ENCODE assay signal across 28 mouse cellular contexts in the genomic region with DNA sequence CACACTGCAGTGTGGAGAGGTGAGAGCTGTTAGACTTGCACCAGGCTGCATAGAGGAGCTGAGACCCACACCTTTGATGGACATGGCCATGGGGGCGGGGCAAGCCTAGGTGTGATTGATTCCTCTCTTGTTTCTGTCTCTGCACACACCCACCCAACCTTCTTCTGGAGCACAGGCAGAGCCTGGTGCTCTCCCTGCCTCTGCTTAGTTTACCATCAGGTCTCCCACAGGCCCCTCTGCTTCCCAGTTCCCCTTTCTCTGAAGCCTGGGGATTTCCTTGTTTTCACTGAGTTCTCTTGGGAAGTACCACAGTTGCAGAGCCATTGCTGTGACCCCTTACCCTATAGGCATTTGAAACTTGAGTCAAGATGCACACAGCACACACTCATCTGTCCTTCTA.
"Had no signal": no experiment of that assay in that cellular context is flagged by ENCODE, and none has a peak within 500 bp of the region (broad histone marks: within the 10 kb centered on the region; RNA-seq: fewer than 3 reads in every experiment).

No protein-coding gene starts in this region.

- ATAC-seq: hindbrain, postnatal 0 days; intestine, embryonic 16.5 days; liver, embryonic 12.5 days had no signal

- H3K27me3 ChIP-seq: heart, embryonic 13.5 days; heart, embryonic 15.5 days; hindbrain, embryonic 13.5 days; hindbrain, embryonic 15.5 days; kidney, embryonic 15.5 days; limb, embryonic 13.5 days; limb, embryonic 15.5 days had no signal

- H3K27ac ChIP-seq: gastrocnemius, adult 2 months; heart, adult 2 months; heart, embryonic 13.5 days; heart, embryonic 15.5 days; hindbrain, embryonic 13.5 days; hindbrain, embryonic 15.5 days; hindbrain, postnatal 0 days; kidney, embryonic 15.5 days; kidney, postnatal 0 days; limb, embryonic 13.5 days; limb, embryonic 15.5 days; liver, embryonic 12.5 days; liver, embryonic 14.5 days had no signal

- H3K4me1 ChIP-seq: heart, embryonic 15.5 days; hindbrain, embryonic 13.5 days; hindbrain, embryonic 15.5 days; kidney, embryonic 15.5 days; limb, embryonic 13.5 days; limb, embryonic 15.5 days; liver, embryonic 12.5 days had no signal

- H3K36me3 ChIP-seq: heart, embryonic 13.5 days; heart, embryonic 15.5 days; hindbrain, embryonic 13.5 days; hindbrain, embryonic 15.5 days; kidney, embryonic 15.5 days; limb, embryonic 13.5 days; limb, embryonic 15.5 days; liver, embryonic 12.5 days had no signal

- H3K9me3 ChIP-seq: heart, embryonic 13.5 days; heart, embryonic 15.5 days; hindbrain, embryonic 13.5 days; hindbrain, embryonic 15.5 days; kidney, embryonic 15.5 days; limb, embryonic 13.5 days; limb, embryonic 15.5 days; liver, embryonic 12.5 days had no signal

- H3K4me3 ChIP-seq: gastrocnemius, adult 2 months; heart, adult 2 months; heart, embryonic 13.5 days; heart, embryonic 15.5 days; hindbrain, embryonic 13.5 days; hindbrain, embryonic 15.5 days; kidney, embryonic 15.5 days; limb, embryonic 13.5 days; limb, embryonic 15.5 days; liver, embryonic 12.5 days had no signal

- H3K9ac ChIP-seq: heart, embryonic 13.5 days; heart, embryonic 15.5 days; hindbrain, embryonic 13.5 days; hindbrain, embryonic 15.5 days; kidney, embryonic 15.5 days; limb, embryonic 13.5 days; limb, embryonic 15.5 days; liver, embryonic 12.5 days; liver, embryonic 14.5 days had no signal

- H3K4me2 ChIP-seq: heart, embryonic 11.5 days; heart, embryonic 13.5 days; heart, embryonic 15.5 days; hindbrain, embryonic 13.5 days; hindbrain, embryonic 15.5 days; kidney, embryonic 15.5 days; limb, embryonic 13.5 days; limb, embryonic 15.5 days; liver, embryonic 12.5 days had no signal

- DNase-seq: gastrocnemius, adult 2 months; gastrocnemius, postnatal 10 days; gastrocnemius, postnatal 25 days; heart, adult 11 months; heart, adult 2 months; heart, postnatal 14 days; heart, postnatal 36 days; kidney, adult 11 months; kidney, adult 2 months; kidney, adult 9 months; kidney, postnatal 14 days; kidney, postnatal 36 days; layer of hippocampus, adult 9-11 months; layer of hippocampus, postnatal 36 days; left cerebral cortex, postnatal 4 days had no signal
